Mouse (Mus musculus) bone marrow macrophage, adult 2 months (primary cell): Measurements from ENCODE around the gene Lamb1. TPM values are rescaled to one million over a fixed set of nuclear protein-coding genes. Genes with fewer than 3 reads are reported as not detected.

ENCODE experiments used
- H3K27ac ChIP-seq: 2 replicates; pipeline ENCODE4 v1.5.1; 2012; ENCODE audit warnings: low read depth, low read length; ENCODE audit not compliant: insufficient read depth
- H3K4me1 ChIP-seq: 2 replicates; pipeline ENCODE4 v1.6.1; 2012; ENCODE audit warnings: low read length; ENCODE audit not compliant: control insufficient read depth, insufficient read depth
- H3K4me3 ChIP-seq: 2 replicates; pipeline ENCODE4 v1.5.1; 2012; ENCODE audit warnings: mild to moderate bottlenecking, low read length, moderate library complexity; ENCODE audit not compliant: insufficient read depth
- CTCF ChIP-seq: IDR thresholded peaks from 2 replicates; pipeline ENCODE4 v1.5.1; 2012; ENCODE audit warnings: low read depth, mild to moderate bottlenecking, low read length, moderate library complexity
- POLR2A ChIP-seq: IDR thresholded peaks from 2 replicates; pipeline ENCODE4 v1.6.1; 2012; ENCODE audit warnings: mild to moderate bottlenecking, low read depth, low read length, borderline replicate concordance
- polyA plus RNA-seq: library from polyadenylated mRNA; stranded (reverse); fragments of >200 nt; gene quantifications from 2 replicates; pipeline ENCODE4 v1.2.4, GENCODE M21; 2012; ENCODE audit not compliant: missing spikeins, insufficient read depth, insufficient read length

The Lamb1 gene
- polyA plus RNA-seq, 1 experiment: 1.1 TPM

DNA sequence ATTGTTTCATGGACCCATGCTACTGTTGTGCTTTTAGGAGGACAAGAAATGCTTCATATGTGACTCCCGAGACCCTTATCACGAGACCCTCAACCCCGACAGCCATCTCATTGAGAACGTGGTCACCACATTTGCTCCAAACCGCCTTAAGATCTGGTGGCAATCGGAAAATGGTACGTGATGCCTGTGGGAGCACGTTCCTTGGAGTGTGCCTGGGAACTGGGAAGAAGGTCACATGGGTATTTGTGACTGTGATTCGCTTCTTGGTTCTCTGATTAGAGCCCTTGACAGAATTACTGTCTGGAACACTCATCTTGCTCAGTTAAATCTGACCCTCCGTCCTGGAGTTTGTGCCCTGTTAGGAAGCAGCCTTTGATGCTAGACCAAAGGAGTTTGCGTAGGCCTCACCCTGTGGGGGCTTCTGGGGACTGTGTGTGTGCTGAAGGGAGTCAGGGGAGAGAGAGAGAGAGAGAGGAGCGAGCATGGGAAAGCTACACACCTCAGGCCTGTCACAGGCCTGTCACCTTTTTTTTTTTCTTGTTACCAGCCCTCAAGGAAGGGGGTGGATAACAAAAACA lies 4.1 kb downstream of the Lamb1 start:
- Histone ChIP-seq H3K4me3 (no peak overlapping the region), H3K27ac (no peak overlapping the region), H3K4me1 (no peaks in the 10 kb centered on the region)
- TF ChIP-seq CTCF: no peak

DNA sequence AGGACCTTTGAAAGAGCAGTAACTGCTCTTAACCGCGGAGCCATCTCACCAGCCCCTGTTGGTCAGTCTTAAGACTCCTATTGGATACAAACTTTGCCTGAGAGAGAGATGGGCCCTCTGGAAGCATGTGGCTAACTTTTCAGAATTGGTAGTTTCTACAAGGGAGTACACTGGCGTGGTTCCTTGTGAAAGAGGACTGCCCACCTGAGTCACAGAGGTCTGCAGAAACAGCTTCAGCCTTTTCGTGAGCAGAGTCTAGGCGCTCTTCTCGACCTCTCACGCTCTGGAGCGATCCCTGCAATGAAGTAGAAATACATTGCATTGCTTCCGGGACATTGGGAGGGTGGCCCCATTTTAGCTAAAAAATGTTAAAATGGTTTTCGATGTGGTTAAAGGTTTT lies 5.3 kb downstream of the Lamb1 start:
- TF ChIP-seq POLR2A (no peak), CTCF (no peak)
- no peak overlapping the region for H3K27ac ChIP-seq

DNA sequence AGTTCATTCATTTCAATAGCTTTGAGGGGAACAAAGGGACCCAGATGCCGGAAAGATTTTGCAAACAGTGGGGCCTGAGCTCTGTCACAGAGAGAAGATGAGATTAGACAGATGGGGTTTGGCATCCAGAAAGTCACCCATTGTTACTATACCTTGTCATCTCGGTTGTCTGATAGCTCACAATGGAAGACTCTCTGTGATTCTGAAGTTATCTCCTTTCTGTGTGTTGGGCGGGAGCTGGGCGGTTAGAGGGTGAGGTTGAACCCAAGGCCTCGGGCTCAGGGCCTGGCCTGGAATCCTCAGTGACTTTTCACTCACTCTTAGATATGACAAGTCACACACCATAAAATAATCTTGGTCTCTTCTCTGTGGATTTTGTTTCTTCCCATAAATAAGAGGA lies 5.7 kb downstream of the Lamb1 start:
- Histone ChIP-seq H3K4me1 (no peaks in the 10 kb centered on the region), H3K4me3 (no peak overlapping the region), H3K27ac (no peak overlapping the region)
- TF ChIP-seq POLR2A (no peak), CTCF (no peak)

More for the DNA sequence above, 5.3 kb downstream of the Lamb1 start:
- no peak overlapping the region for H3K4me3 ChIP-seq
- no peaks in the 10 kb centered on the region for H3K4me1 ChIP-seq

DNA sequence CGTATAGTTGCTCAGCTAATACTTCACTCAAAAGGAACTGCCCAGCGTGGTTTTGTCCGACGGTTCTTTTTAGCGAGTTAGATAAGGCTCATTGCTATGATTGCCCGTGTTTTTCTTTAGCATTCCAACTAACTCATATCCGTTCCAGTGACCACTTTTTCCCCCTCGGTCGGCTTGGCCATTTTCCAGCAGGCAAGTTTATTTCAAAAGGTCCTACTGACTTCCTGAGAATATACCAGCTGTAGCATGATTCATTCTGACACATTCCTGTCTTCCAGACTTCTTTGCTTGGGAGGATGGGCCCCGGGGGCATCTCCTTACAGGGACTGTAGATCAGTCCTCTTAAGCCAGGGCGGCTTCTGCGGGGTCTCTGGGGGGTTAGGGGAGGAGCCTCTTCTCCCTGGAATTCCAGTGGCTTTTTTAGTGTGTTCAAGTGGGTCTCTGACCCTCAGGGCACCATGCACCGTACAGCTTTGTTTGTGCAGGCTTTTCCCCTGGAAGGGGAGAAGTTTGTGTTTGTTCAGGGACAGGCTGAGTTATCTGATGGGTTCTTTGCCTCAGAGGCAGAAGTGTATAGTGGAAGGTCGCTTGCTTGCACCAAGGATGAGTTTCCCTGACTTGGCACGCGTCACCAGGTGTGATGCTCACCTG lies 6.5 kb downstream of the Lamb1 start:
- no peak for TF ChIP-seq POLR2A
- TF ChIP-seq CTCF: no peak
- no peak overlapping the region for H3K4me3 ChIP-seq

DNA sequence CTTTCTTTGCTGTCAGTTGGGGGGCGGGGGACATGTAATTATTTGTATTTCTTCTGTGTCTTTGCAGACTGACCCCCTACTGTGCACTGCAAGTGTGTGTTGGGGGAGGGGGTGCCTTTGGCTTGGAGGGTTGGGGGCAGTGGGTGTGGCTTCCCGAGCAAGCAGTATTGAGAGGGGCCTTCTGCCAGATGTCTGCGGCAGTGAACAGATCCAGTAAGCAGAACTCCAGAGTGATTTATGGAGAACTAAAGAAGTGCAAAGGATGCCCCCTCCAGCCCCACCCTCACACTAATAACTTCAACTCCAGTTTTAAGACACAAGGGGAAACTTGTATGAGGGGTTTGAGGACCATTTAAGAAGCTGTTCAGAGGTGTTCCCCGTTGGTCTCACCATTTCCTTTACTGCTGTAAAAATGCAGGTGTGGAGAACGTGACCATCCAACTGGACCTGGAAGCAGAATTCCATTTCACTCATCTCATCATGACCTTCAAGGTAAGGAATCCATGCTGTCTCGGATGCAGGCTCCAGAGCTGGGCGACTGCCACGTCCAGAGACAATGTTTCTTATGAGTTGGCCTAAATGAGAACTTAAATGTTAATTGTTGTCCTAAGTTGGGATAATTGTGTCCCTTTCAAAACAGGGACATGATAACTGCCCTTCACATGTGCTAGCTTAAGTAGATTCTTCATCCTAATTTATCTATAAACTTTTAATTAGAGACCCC lies 7.1 kb downstream of the Lamb1 start:
- no peak overlapping the region for H3K27ac ChIP-seq

More for the DNA sequence above, 6.5 kb downstream of the Lamb1 start:
- Histone ChIP-seq H3K27ac (no peak overlapping the region), H3K4me1 (no peaks in the 10 kb centered on the region)

DNA sequence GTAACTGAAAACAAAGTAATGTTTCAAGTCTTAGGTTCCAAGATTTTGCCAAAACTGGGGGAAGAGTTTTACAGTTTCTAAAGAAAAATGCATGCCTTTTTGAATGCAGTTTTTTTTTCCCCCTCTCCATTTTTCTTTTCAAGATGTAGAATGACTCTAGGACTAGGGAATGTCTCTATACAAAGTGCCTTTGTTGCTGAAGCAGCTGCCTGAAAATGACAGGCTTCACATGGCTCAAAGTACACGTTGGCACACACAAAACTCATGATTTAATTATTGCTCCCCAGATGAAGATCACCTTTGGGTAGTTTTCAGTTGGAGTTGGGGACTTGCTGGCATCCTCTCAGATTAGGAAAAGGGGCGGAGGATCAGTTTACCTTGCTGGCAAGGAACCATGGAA lies 7.8 kb downstream of the Lamb1 start:
- H3K4me3 ChIP-seq: no peak overlapping the region
- H3K27ac ChIP-seq: no peak overlapping the region
- no peak for TF ChIP-seq CTCF
- TF ChIP-seq POLR2A: no peak
- no peaks in the 10 kb centered on the region for H3K4me1 ChIP-seq

More for the DNA sequence above, 7.1 kb downstream of the Lamb1 start:
- Histone ChIP-seq H3K4me1 (no peaks in the 10 kb centered on the region), H3K4me3 (no peak overlapping the region)
- TF ChIP-seq POLR2A: no peak
- no peak for TF ChIP-seq CTCF

DNA sequence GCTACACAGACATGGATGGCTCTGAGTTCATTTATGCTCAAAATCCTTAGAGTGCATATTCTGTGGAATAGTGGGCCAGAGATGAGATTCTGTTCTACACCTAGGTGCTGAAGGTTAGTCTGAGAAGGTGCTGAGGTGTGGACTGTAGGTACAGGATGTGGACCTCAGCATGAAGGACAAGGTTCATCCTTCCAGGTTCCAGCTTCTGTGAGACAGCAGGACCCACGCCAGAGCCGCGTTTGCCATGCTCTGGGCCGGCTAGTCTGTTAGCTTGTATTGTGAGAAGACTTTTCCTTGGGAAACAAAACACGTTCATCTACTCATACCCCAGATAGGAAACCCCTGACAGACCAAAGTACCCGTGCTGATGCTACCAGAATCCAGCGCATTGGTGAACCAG lies 8.6 kb downstream of the Lamb1 start:
- H3K4me1 ChIP-seq: no peaks in the 10 kb centered on the region
- TF ChIP-seq CTCF: no peak
- H3K4me3 ChIP-seq: no peak overlapping the region
- H3K27ac ChIP-seq: no peak overlapping the region

DNA sequence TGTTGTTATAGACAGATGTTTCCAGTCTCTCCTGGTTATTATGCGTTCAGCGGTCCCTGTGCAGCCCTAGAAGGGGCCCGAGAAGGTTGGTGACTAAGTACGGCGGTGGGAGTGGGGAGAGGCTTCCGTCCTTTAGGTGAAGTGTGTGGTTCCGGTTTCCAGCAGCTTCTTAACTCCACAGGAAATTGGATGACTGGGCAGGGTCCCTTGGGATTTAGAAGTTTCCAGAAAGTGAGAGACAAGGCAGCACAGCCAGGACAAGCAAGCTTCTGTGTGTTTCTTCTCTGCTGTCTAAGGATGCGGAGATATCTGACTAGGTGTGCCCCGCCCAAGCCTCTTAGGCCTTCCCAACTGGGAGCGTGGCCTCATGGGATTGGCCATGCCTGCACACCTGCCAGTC lies 10.4 kb downstream of the Lamb1 start:
- Histone ChIP-seq H3K4me3 (no peak overlapping the region), H3K4me1 (no peaks in the 10 kb centered on the region), H3K27ac (no peak overlapping the region)
- TF ChIP-seq POLR2A: no peak
- TF ChIP-seq CTCF: no peak

DNA sequence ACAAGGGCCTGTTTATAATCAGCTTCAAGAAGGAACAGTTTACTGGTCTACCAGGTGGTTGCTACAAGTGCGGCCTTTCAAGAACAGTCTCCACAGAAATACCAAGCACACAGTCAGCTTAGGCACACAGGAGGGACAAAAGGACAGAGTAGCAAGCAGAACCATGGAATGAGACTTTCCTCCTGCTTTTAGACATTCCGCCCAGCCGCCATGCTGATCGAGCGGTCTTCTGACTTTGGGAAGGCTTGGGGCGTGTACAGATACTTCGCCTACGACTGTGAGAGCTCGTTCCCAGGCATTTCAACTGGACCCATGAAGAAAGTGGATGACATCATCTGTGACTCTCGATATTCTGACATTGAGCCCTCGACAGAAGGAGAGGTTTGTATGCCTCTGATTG lies 13.2 kb downstream of the Lamb1 start:
- H3K27ac ChIP-seq: no peak overlapping the region
- no peak for TF ChIP-seq POLR2A
- TF ChIP-seq CTCF: no peak
- no peak overlapping the region for H3K4me3 ChIP-seq
- H3K4me1 ChIP-seq: no peaks in the 10 kb centered on the region

DNA sequence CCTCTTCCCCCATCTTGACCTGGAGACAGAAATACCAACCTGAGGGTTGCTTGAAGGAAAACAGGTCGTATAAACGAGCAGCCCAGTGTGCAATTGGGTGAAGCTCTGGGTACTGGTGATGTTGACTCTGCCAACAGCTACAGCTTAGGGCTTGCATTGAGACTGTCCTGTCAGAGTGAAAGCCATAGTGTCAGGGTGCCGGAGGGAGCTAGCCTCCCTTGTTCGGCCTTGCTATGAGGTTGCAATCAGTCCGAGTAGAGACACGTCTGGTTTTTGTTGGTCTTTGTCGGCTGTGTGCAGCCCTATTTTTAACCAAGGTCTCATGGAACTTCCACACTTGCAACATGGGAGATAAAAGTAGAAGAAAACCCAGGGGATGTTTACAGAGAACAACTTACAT lies 15.3 kb downstream of the Lamb1 start:
- TF ChIP-seq CTCF (no peak), POLR2A (no peak)
- Histone ChIP-seq H3K4me1 (no peaks in the 10 kb centered on the region), H3K4me3 (no peak overlapping the region), H3K27ac (no peak overlapping the region)
